Mouse (Mus musculus) skeletal muscle tissue, postnatal 0 days (tissue): ENCODE measurements around the gene Lrsam1. TPM values are rescaled to one million over a fixed set of nuclear protein-coding genes. Genes with fewer than 3 reads are reported as not detected.

Source experiments
- polyA plus RNA-seq: library from polyadenylated mRNA; unstranded; fragments of >200 nt; fragmentation: Nextera tagmentation; extraction: Ambion mirVana; gene quantifications from 2 replicates; pipeline ENCODE4 v1.2.1, GENCODE M21; 2015

Gene Lrsam1
- 5.9 and 6.7 TPM in 2 replicates for polyA plus RNA-seq

DNA sequence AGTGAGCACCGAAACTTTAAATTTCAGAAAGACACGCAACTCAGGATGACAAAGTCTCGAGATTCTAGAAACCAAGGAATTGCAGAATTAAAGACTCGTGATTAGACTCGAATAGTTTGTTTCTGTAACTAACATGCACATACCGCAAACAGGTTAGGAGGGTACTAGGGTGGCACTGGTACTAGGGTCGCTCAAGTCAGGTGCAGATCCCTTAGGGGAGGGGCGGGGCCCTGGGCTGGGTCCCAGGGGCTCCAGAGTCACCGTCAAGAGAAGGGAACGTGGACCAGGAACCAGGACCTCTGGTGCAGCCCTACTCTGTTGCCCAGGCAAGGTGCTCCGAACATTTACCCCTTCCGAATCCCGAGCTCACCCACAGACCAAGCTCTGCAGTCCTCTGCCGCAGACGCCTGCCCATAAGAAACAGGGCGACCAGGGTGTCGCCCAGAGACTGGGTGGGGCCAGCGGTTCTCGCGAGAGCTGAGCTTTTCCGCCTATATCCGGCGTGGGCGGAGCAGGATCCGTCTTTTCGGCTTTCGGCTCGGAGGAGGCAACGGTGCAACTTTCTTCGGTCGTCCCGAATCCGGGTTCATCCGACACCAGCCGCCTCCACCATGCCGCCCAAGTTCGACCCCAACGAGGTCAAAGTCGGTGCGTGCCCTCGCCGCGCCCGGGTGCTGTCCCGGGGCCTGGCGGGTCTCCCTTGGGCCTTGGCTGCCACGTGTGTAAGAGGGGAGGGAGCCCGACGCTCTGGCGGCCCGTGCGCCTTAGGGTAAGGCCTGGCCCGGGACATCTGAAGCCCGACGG, at the start of gene Lrsam1, which contains the start of gene Rpl12:
Gene Lrsam1 (minus strand): TSS at position 423 of the 804 bp plus-strand sequence.
Gene Rpl12 (plus strand): TSS at position 368 of the 804 bp plus-strand sequence.

DNA sequence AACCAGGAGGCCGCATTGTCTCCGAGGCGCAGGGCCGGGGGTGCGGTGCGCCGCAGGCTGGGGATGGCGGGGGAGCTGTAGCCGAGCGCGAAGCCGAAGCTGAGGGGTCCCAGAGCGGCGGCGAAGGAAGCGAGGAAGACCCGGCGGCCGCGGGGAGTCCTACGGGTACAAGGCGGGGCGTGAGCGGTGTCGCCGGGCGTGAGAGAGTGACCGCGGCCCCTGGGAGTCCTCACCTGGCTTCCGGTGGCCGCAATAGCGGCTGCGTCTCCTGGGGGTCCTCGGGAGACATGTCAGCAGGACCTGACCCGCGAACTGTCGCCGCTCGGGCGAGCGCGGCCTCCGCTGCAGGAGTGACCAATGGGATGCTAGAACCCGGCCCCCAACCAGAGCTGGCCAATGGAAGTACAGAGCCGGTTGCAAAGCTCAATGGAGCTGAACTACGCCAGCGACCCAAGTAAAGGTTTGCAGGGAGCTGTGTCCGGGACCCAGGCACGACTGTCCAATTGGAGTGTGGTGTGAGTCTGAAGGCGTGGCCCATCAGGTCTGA, 20.4 kb upstream of the Lrsam1 start, which contains the start of gene Slc2a8:
Gene Slc2a8 (minus strand): TSS at position 359 of the 547 bp plus-strand sequence.

DNA sequence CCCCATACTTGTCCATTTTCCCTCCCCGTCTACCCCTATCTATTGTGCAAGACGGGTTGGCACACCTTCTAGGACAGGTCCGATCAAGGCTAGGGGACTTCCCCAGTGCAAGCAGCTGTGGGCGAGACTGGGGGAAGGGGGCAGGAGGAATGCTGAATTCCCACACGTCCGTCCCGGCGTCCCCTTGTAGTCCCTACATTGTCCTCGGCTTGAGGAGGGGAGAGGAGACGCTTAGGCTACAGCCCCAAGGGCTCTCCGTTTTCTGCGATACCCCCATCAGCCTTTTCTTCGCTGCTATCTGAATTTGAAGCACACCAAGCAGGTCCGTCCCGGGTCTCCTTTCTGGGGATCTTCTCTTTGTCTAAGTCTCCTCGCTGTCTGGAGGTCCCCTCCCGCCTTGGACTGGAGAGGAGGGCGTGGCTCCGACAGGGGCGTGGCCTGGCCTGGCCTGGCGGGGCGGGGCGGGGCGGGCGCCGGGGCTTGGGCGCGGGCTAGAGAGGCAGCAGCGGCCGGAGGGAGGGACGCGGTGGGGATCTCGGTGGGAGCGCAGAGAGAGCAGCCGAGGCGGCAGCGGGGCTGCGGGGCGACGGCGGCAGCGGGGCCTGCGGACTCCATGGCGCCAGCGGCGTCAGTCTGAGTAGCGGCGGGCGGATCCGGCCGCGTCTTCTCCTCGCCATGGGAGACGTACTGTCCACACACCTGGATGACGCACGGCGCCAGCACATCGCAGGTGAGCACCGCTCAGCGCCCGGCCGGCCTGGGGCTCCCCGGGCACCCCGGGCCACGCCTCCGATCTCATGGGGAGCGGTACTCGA, 85.5 kb downstream of the Lrsam1 start, which contains the start of gene Fam129b:
Gene Fam129b (plus strand): TSS at position 440 of the 815 bp plus-strand sequence.

Other genes with a start within 250 kb of the Lrsam1 start
- gene Cdk9, start 248.5 kb downstream of the Lrsam1 start, polyA plus RNA-seq: 39.9 and 45.0 TPM in 2 replicates
- 14.7 and 15.3 TPM in 2 replicates for gene Sh2d3c, start 240.6 kb downstream of the Lrsam1 start, polyA plus RNA-seq
- 0.28 TPM in 1 of 2 replicates, not detected in the other for gene 6330409D20Rik, start 220.6 kb downstream of the Lrsam1 start, polyA plus RNA-seq
- 25.0 and 32.8 TPM in 2 replicates for gene Tor2a, start 204.4 kb downstream of the Lrsam1 start, polyA plus RNA-seq
- 0.13 and 0.16 TPM in 2 replicates for gene Ttc16, start 186.0 kb downstream of the Lrsam1 start, polyA plus RNA-seq
- gene Ptrh1, start 185.8 kb downstream of the Lrsam1 start, polyA plus RNA-seq: 1.8 TPM in 2 replicates
- 0.46 TPM in 1 of 2 replicates, not detected in the other for gene Cfap157, start 177.2 kb downstream of the Lrsam1 start, polyA plus RNA-seq
- 5.3 and 5.5 TPM in 2 replicates for gene Stxbp1, start 114.4 kb downstream of the Lrsam1 start, polyA plus RNA-seq
- gene Fam129b, start 85.5 kb downstream of the Lrsam1 start, polyA plus RNA-seq: 13.5 and 17.2 TPM in 2 replicates
- 83.4 and 90.5 TPM in 2 replicates for gene Rpl12, start 55 bp downstream of the Lrsam1 start, polyA plus RNA-seq
- gene Slc2a8, start 20.5 kb upstream of the Lrsam1 start, polyA plus RNA-seq: 9.2 and 11.3 TPM in 2 replicates
- gene Garnl3, start 170.0 kb upstream of the Lrsam1 start, polyA plus RNA-seq: 2.2 and 3.1 TPM in 2 replicates